Mouse (Mus musculus) large intestine, adult 2 months (tissue): ENCODE data around the gene Naf1. TPM values are rescaled to one million over a fixed set of nuclear protein-coding genes. Genes with fewer than 3 reads are reported as not detected.

Experiments
- polyA plus RNA-seq: library from polyadenylated mRNA; depleted of rRNA; stranded (reverse); fragments of >200 nt; gene quantifications from 2 replicates; pipeline ENCODE4 v1.2.3, GENCODE M21; 2012; rRNA removed

Naf1 gene
- polyA plus RNA-seq, 1 experiment = 1.1 TPM

Other genes with a start within 250 kb of the Naf1 start
- 0.05 TPM in 1 of 2 replicates, not detected in the other for gene Npy5r, start 172.1 kb upstream of the Naf1 start, polyA plus RNA-seq
- gene Npy1r, start 163.0 kb upstream of the Naf1 start, polyA plus RNA-seq = 0.34 and 0.38 TPM in 2 replicates